Mouse (Mus musculus): ENCODE results near the gene Tnrc6c.

Gene Tnrc6c

DNA sequence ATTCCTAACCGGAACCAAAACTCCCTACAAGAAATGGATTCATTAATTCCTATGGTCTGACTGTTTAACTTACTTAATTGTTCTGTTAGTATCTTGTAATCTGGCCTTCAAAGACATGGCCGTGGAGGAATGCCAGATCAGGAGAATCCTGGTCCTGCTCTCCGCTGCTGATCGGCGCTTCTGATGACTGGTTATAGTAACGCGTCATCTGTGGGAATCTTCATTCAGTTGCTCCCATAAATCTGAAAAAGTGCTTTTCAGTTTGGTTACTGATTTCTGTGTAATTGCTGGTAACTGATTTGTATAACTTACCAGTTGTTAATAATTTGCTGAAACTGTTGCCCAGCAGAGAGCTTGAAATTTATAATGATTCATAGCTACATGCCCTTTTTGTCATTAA, 77.4 kb downstream of the Tnrc6c start:
- no peak for DNase-seq

DNA sequence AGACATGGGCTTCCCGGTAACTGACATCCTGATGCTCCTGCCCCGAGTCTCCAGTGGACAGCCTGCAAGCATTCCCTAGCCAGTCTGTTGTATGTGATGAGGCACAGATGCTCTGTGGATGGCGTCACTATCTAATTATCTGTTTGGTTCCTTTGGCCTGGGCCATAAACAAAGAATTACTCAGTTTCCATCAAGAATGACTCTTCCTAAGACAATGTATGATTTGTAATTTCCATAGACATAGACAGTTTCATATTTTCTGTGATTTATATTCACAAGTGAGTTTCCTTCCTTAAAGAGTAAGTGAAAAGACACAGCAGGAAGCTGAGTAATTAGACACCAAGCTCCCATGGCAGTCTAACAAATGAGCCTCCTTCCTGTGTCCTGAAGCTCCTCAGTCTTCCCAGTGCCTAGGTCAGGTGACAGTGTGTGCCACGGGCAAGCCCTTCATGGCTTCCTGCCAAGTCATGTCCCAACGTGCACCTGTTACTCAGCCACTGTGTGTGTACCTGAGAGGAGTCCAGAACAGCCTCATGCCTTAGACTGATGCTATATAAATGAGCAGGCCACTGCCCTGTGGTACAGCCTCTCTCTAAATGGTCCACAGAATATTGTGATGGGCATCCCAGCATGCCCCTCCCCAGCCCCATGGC, 82.1 kb downstream of the Tnrc6c start:
- no peak for DNase-seq

DNA sequence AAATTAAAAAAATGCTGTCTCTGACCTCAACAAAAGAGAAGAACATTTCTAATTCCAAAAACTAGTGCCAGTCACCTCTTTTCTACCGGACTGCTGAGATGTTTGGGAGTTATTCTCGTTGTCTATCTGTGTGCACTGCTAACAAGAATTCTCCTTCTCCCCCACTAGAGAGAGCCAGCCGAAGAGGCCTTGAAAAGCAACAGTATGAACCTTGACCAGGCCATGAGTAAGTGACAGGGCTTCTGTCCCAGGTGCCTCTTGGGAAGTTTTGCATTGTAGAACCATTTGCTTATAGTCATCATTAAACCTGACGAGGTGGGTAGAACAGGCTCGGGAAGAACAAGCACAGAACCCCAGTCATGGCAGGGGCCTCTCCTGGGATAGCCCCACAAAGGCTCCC, 84.0 kb downstream of the Tnrc6c start:
- no peak for DNase-seq

DNA sequence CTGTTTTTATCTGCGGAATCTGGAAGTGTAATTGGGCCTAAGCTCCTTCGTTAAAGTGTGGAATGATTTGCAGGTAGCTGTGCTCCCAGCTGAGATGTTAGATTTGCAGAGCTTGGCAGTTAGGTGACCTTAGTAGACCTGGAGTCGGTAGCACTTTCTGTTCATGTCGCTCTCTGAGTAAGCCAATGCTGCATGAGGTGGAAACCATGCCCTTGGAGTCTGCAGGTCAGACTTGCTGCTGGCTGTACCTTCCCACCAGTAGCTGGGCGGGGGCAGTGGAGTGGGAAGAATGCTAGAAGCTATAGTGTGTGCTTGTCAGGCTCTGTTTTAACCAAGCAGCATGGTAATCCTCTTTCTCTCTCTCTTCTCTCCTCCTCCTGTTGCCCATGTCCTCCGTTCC, 87.0 kb downstream of the Tnrc6c start:
- DNase-seq, result no peak

DNA sequence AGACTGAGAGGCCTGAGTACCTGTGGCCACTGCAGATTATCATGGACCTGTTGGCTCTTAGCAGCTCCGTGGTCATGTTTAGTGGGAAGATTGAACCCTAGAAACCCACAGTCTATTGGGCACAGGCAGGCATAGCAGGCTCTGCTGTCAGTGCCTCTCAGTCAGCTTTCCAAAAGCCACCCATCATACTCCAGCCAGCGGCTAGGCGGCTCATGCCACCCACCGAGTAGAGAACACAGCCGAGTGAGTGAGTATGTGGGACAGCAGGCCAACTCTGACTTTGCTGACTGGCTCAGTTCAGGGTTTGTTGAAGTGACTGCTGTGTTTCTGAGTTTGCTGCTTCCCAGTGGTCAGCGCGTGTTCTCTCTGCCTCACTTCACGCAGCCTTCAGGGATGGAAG, 88.2 kb downstream of the Tnrc6c start:
- no peak for DNase-seq

DNA sequence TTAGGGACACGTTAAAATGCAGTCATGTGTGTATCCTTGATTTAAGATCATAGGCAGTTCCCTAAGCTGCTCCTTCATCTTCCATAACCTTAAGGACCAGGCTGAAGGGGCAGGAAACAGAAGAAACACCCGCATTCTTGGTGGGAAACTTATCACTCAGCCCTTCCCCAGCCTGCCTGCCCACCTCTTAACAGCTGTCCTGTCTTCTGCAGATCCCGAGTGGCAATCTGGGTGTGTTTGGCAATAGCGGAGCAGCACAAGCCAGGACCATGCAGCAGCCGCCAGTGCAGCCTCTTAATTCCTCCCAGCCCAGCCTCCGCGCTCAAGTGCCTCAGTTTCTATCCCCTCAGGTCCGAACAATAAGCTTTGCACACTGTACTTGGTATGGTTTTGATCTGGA, 88.6 kb downstream of the Tnrc6c start:
- no peak for DNase-seq

DNA sequence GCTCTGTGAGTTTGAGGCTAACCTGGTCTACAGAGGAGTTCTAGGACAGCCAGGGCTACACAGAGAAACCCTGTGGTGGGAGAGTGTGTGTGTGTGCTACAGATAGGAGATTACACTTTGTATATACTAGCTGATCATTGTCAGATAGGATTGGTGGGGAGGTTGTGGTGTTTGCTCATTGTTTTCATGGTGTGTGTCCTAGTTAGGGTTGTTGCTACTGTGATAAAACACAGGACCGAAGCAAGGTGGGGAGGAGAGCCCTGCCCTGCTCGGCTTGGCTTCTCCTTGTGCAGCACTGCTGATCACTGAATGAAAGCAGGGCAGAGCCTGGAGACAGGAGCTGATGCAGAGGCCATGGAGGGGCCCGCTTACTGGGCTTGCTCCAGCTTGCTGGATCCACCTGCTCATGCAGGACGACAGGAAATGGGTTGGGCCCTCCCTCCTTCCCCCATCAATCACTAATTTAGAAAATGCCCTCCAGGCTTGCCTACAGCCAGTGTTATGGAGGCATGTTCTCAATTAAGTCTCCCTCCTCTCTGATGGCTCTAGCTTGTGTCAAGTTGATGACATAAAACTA, 89.5 kb downstream of the Tnrc6c start:
- peak; percentile 20 for DNase-seq

DNA sequence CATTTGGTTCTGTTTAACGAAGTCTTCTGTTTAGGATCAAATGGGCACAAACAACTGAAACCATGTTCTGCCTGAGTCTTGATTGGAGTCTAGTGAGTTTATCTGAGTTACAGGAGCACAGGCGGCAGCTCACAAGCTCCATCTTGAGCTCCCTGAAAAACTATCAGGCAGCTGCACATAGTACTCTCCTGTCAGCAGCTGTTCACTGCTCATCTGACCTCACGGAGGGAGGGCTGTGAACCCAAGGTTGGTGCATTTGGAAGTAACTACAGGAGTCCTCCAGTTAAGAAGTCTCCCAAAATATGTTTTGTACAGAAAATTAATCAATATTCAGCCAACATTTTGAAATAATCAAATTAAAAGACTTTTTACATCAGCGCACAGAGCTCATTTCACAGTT, 94.5 kb downstream of the Tnrc6c start:
- DNase-seq, result no peak

DNA sequence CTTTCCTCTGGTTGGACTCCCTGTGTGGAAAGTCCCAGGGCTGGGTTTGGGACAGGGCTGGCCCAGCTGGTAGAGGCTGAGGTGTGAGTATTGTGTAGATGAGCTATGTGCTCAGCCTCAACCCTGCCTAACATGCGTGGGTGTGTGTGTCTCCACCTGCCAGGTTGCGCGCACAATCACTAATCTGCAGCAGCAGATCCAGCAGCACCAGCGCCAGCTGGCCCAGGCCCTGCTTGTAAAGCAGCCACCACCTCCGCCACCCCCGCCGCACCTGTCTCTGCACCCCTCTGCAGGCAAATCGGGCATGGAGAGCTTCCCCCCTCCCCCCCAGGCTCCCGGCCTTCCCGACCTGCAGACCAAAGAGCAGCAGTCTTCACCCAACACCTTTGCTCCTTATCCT, 95.3 kb downstream of the Tnrc6c start:
- no peak for DNase-seq

DNA sequence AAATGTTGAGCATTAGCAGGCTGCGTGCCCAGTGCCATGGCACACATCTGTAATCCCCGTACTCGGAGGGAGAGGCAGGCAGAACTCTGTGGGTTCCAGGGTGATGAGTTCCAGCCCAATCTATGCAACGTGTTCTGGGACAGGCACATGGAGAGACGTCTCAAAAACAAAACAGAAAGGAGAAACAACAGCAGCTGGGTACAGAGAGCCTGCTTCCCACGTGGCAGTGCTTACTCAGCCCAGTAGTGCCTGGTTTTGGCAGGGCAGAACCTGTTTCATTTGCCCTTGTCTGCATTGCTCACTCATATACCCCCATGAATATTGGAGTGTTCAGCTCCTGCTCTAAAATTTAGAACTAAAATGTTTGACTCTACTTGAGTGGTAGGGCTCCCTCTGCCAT, 97.5 kb downstream of the Tnrc6c start:
- DNase-seq, result no peak

DNA sequence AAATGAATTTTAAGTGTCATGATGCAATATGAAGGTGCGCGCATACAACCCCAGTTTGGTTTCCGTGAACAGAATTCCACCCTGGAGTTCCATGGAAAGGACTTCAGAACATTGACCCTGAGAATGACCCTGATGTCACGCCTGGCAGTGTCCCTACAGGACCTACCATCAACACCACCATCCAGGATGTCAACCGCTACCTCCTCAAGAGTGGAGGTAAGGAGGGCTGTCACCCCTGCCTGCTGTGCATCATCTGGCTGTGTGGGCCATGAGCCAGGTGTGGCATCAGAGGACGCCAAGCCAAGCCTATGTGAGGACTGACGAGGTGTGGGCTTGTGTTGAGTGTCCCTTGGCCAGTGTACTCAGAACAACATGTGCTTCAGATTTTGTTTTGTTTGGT, 101.8 kb downstream of the Tnrc6c start:
- DNase-seq, result no peak

DNA sequence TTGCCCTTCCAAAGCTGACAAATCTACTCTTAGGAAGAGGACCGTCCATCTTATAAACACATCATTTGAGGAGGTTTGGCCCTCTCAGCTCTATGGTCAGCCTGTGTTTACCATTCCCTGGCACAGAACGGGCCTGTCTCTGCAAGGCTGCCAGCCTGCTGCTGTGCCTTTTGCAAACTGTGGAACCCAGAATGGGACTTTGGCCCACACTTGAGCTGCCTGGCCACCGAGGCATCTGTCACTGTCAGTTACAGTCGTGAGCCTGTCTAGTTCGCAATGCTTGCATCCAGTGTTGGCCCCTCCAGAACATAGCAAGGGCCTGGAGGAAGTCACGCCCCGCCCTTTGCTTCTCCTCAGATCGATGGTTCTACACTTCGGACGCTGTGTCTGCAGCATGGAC, 105.2 kb downstream of the Tnrc6c start:
- DNase-seq, result no peak

DNA sequence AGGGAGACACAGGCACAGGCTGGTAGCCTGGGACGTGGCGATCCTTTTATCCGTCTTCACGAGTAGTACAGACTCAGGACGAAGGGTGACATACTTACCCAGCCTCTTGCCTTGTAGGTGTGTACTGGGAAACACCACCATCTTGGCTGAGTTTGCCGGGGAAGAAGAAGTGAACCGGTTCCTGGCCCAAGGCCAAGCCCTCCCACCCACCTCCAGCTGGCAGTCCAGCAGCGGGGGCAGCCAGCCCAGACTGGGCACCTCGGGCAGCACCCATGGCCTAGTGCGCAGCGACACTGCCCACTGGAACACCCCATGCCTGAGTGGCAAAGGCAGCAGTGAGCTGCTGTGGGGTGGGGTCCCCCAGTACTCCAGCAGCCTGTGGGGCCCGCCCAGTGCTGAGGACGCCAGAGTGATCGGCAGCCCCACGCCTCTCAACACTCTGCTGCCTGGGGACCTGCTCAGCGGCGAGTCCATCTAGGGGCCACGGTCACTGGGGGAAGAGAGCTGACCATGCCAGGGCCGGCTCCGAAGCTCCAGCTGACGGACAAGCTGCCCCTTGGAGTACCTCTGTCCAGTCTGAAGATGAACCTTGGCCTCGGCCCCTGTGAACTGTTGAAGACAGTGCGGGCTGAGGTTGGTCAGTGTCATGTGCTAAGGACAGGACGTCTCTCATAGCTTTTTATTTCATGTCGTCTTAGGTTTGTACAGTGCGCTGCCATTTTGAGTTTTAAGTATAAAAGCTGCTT, 106.5 kb downstream of the Tnrc6c start:
- no peak for DNase-seq

DNA sequence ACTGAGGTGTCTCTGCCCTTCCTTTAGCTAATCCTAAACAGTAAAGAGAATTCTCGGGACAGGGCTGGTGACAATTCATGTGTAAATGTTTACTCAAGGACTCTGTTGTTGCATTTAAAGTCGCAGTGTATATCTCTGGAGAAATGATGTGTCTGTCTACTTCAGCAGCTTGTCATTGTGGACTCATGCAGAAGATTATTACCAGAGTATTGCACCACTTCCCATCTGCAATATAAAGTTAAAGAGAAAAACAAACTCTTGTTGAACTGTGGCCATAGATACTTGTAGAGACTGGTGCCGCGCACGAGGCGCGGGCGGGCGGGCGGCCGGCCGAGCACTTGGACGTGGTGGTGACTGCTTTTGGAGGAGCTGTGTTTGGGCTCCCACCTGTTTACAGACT, 107.7 kb downstream of the Tnrc6c start:
- DNase-seq, result no peak

DNA sequence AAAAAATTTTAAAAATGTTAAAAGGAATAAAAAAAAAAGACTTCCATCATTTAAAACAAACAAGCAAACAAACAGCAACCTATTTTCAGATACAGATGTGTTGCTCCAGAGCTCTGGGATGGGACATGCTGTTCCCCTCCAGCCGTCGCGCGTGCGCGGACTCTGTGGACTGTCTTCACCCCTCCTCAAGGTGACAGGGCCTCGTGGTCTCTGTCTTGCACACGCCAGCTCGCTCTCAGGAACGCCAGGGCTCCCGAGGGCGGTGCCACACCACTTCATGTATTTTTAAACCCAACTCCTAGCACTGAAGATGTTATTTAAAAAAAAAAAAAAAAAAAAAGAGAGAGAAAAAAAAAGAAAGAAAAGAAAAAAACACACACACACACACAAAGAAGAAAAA, 108.2 kb downstream of the Tnrc6c start:
- DNase-seq, result no peak

DNA sequence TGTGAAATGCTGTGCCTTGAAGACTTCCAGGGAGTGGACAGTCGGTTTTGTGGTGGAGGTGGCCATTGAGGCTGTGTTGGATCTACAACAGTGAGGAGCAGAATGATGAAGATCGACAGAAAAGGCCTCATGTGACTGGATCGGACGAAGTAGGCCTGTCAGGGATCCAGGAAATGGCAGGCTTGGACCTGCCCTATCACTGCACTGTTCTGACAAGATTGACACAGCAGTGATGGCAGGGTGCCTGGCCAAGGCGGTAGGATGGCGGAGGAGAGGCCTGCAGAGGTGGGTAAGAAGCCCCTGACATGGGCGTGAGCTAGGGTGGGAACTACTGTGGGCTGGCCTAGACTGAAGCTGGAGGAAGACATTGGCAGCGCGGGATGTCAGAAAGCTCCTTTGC, 110.2 kb downstream of the Tnrc6c start:
- DNase-seq, result no peak

DNA sequence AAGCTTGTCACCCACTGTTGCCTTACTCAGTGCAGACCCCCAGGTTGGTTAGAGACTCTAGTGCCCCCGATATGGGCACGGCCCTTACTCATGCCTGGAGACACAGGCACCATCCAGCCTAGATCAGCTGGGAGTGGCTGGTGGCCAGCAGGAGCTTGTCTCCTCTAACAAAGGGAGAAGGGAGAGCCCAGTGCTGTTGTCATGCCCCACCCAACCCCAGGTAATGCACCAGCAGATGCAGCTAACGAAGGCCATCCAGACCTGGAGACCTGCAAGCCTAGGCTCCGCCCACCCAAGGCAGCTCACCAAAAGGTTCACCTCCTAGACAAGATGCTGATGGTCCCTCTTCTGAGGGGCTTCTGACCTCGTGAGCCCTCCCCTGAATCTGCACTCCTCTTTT, 111.3 kb downstream of the Tnrc6c start:
- DNase-seq, result no peak

DNA sequence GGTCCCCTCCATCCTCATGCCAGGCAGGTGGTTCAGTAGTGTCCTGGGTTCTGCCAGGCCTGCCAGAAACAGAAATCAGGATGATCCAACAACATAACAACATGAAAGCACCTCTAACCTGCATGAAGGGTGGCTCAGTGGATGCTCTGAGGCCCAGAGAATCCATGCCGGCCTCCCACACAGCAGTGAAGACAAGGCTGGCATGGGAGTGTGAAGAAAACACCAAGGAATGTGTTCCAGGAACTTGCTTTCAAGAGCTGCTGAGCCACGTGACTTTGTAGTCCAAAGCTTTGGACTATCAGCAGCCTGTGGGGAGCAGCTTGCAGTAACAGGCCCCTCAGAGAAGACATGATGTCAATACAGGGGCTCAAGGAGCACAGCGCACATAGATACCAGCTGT, 112.2 kb downstream of the Tnrc6c start:
- DNase-seq, result no peak

DNA sequence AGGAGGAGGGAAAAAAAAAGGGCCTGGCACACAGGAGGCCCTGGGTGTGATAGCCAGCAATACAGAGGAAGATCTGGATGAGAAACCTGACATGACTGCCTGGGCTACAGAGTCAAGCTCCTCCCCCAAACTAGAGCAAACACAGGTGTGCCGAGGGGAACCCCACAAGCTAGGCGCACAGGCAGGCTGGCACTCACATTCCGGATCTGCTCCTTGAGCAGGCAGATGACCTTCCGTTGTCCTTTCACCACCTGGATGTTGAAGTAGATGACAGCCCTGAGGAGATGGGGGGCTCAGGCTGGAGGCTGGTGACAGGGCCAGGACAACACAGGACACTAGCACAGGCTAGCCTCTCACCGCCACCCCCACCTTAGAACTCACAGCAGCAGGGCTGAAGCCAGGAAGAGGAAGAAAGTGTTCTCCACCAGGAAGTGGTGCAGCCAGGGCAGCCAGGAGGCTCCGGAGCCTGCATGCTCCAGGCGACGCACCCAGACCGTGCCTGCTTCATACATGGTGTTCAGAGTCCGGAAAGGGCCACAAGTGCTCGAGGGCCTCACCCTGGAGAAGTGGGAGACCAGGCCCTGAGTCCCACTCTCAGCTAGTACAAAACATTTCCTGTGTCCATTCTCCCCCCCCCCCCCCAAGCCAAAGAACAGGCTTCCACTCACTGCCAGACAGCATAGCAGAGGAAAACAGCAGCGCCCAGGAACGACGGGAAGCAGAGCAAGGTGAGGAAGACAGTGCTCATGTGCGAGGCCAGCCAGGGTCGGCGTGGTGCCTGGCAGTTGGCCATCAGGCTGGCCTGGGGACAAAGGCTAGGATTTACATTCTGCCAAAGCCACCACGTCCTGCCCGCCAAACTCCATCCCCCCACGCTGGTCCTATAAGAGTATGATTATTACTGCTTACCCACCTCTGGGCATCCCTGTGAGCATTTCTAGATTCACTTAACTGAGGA, 114.9 kb downstream of the Tnrc6c start:
- DNase-seq, result no peak

DNA sequence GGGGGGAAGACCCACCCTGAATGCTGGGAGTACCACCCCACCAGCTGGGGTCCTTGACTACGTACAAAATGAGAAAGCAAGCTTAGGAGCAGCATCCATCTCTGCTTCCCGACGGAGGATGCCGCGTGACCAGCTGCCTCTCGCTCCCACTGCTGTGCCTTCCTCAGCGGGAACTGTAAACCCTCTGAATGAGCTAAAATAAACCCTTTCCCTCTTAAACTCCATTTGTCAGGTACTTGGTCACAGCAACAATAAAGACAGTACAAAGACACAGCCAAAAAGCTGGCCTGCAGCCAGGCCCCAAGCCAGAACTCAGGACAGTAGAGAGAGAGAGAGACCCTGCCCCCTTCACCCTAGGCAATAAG, 115.6 kb downstream of the Tnrc6c start:
- no peak for DNase-seq

DNA sequence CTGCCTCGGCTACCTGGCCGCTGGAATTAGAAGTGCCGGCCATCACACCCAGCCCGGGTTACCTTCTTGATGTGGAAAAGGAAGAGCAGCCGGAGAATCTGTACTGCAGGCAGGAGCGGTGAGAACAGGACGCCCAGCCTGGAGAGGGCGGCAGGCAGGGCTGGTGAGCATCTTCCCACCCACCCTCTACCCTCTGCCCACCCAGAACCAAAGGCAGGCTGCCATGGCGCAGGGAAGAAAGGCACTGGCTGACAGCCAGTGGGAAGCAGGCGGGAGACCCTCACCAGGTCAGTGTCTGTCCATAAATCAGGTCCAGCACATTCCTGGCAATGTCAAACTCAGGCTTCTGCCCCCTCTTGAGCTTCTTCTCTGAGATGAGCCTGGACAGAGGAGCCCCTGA, 116.3 kb downstream of the Tnrc6c start:
- DNase-seq, result no peak

DNA sequence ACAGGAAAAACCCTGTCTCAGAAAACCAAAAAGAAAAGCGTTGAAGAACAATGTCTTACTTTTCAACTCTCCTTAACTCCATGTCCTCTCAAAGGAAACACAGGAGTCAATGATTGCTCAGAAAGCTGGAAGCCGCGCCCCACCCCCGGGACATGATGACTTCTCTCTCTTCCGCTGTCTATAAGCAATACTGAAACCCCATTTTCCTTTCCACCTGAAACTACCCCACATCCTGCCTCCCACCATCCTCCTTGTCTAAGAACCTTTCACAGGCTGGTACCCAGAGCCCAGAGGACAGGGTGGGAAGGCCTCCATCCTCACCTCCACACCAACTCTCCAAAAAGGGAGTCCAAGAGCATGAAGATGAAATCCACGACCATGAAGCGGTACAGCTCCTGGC, 118.3 kb downstream of the Tnrc6c start:
- no peak for DNase-seq

DNA sequence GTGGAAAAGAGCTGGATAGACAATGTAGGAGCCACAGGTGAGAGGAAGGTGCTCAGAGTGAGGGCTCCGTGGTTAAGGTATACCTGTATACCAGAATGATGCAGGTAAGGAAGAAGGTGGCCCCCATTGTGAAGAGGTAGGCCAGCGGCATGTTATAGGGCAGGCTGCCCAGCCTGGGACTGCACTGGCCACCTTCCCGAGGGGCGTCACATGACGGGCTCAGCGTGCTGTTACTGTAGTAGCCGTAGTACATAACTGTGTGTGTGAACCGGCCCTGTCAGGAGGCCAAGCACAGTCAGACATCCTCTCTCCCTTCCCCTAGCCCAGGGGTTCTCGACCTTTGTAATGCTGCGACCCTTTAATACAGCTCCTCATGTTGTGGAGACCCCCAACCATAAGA, 120.8 kb downstream of the Tnrc6c start:
- DNase-seq, result no peak

DNA sequence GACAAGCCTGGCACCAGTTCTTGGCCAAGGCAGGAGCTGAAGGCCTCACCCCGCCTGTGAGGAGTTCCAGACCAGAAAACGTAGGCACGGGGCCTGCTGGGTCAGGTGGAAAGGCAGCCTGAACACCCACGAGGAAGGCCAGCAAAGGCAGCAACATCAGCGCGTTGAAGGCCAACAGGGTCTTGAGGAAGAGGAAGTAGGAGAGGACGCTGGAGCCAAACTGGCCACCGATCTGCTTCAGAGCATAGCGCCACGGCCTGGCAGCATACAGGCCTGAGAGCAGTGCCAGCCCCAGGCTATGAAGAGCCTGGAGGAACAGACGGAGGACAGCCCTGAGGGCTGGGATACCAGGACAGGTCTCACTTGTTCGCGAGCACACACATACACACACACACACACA, 121.5 kb downstream of the Tnrc6c start:
- DNase-seq, result no peak

All from embryo, embryonic 11 days (tissue).